Mouse (Mus musculus): ENCODE measurements around the gene Card9. TPM values are rescaled to one million over a fixed set of nuclear protein-coding genes. Genes with fewer than 3 reads are reported as not detected.

Gene Card9
- polyA plus RNA-seq, 1 experiment from 2014 or later, result 0.60 TPM

DNA sequence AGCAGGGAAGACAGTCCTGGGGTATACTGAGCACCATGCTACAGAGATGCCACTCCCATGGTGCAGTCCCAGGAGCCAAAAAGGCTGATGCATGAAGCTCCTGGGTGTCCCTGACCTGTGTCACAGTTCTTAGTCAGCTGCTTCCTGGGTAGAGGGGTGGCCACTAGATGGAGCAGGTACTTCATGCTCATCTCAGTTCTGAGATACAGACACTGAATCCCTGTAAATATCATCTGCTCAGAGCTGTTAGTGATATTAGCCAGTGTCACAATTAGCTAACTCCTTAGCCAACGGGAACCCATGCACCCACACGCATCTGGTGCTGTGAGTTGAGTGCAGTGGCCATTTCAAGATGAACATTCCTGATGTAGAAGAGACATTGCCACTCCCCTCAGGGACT lies 35.8 kb downstream of the Card9 start:
- H3K4me1 ChIP-seq (replicated peaks), result peaks cover 63% of the 10 kb centered on the region
- H3K36me3 ChIP-seq, result peaks cover 38% of the 10 kb centered on the region
- no peaks in the 10 kb centered on the region for H3K27me3 ChIP-seq
- no peaks in the 10 kb centered on the region for H3K9me3 ChIP-seq (replicated peaks)
- no peak overlapping the region for H3K4me3 ChIP-seq
- WGBS, result 23% methylated on average over 2 of the region's 2 CpGs
- H3K27ac ChIP-seq, result peak overlapping the region; percentile 66
- ATAC-seq (replicated peaks; ENCODE audit: insufficient number of reproducible peaks, insufficient read depth, low FRiP score, low read depth), result peak; percentile 5; the same call in 1 of the 2 replicates
- no peak overlapping the region for H3K4me2 ChIP-seq
- H3K9ac ChIP-seq, result no peak overlapping the region

DNA sequence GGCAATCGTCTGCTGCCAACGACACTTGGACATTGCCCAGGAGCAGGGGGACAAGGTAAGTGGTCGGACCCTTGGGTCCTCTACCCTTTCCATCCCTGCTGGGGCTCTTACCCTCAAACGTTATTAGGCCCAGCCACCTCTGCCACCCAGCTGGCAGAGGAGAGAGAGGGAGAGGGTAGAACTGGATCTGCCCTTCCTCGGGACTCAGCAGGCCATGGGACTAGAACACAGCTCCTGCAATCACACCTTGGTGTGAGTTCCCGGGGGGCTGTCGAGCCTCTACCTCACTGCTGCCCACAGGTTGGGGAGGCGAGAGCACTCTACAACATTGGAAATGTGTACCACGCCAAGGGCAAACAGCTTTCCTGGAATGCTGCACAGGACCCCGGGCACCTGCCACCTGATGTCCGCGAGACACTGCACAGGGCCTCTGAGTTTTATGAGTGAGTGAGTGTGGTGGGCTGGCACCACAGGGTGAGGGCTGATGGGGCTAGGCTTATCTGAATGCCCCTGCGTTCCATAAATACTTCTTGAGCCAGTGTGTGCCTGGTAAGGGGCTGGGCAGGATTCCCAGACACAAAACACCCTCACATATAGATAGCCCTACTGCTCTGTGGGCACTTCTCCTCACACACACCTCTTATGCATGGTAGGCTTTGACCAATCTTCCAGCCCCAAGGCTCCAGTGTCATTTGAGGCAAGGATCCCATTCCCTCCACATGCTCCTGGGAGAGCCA lies 37.0 kb downstream of the Card9 start:
- WGBS, result 68% methylated on average over 13 of the region's 13 CpGs
- H3K27ac ChIP-seq, result peak overlapping the region; percentile 66
- H3K4me2 ChIP-seq, result no peak overlapping the region
- H3K4me3 ChIP-seq, result no peak overlapping the region
- no peaks in the 10 kb centered on the region for H3K9me3 ChIP-seq (replicated peaks)
- ATAC-seq (replicated peaks; ENCODE audit: insufficient number of reproducible peaks, insufficient read depth, low FRiP score, low read depth), result peak; percentile 65
- H3K36me3 ChIP-seq, result peaks cover 38% of the 10 kb centered on the region
- no peaks in the 10 kb centered on the region for H3K27me3 ChIP-seq
- peaks cover 66% of the 10 kb centered on the region for H3K4me1 ChIP-seq (replicated peaks)
- H3K9ac ChIP-seq, result no peak overlapping the region; the same call in 1 of the 2 replicates

DNA sequence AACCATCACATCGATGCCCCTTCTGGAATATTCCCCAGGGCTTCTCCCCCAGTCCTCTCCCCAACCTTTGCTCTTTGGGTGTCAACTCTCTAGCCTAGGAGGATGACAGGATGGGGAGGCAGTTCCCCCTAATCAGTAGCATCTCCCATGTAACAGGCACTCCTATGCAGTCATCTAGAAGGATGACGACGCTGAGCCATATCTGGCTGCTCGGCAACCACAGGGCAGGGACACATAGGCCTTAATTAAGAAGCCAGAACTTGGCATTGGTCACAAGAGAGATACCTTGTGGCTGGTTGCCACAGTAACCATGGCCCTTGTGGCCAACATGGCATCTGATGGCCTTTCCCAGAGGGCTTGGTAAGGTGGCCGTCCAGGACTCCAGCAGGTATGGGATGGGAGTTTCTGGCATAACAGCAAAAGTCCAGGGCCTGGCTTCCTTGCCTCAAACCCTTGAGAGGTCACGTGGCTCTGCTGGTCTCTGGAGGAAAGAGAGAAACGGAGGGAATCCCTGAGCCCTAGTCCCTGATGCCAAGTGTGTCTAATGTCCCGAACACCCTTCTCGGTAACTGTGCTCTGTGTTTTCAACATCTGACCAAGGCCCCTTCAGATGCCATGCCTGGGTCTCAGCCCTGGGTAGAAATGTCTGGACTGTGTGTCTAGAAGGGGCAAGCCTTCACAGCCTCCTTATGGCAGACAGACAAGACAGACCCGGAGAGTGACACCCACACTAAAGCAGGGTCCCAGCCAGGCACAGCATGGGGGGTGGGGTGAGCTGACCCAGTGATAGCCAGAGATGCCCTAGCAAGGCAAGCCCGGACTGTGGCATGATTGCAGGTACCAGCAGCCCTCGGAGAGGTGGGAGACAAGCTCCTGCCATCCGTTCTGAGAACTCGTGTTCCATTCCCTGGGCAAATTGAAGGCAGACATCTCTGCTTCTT lies 40.2 kb downstream of the Card9 start:
- Histone ChIP-seq H3K9me3 (replicated peaks) (no peaks in the 10 kb centered on the region), H3K4me1 (replicated peaks) (peaks cover 87% of the 10 kb centered on the region), H3K9ac (0 out of 2 replicates have a peak overlapping the region, but pooled peaks have one; percentile 12), H3K4me2 (no peak overlapping the region), H3K27me3 (no peaks in the 10 kb centered on the region), H3K36me3 (0 out of 2 replicates have a peak, but pooled peaks cover 16% of the 10 kb centered on the region), H3K4me3 (no peak overlapping the region), H3K27ac (no peak overlapping the region)
- ATAC-seq (replicated peaks; ENCODE audit: insufficient number of reproducible peaks, insufficient read depth, low FRiP score, low read depth), result no peak
- WGBS, result 76% methylated on average over 14 of the region's 14 CpGs

DNA sequence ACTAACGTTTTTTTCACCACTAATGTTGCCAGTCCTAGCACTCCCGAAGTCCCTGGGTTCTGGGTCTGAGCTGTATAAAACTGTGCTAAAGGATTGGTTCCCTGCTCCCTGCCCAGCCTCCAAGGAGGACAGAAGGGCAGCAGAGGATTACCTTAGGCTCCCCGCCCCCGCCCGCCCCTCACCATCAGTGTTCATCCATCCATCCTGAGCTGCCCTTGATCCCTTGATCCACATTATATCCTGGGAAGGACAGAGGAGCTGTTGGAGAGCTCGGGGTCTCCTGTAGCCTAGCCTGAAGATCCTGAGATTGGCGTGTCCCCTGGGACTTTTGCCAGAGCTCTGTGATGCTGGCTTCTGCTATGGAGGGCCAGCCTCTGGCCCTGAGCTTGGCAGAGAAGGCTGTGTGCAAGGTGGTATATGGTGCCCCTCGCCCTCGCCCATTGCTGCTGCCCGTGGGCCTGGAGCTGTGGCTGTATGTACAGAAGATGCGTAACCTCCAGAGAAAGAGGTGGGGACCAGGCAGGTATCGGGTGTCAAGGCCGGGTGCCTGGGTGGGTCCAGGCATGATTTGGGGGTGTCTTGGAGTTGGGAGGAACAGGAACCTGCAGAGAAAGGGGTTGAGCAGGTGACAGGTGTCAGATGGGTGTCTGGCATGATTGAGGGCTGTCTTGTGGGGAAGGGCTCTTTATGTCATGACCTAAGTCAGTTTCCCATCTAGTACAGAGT lies 41.0 kb downstream of the Card9 start:
- Histone ChIP-seq H3K27me3 (no peaks in the 10 kb centered on the region), H3K9me3 (replicated peaks) (no peaks in the 10 kb centered on the region), H3K4me3 (no peak overlapping the region), H3K27ac (no peak overlapping the region), H3K4me1 (replicated peaks) (peaks cover 83% of the 10 kb centered on the region), H3K36me3 (0 out of 2 replicates have a peak, but pooled peaks cover 11% of the 10 kb centered on the region), H3K9ac (no peak overlapping the region), H3K4me2 (no peak overlapping the region)
- ATAC-seq (replicated peaks; ENCODE audit: insufficient number of reproducible peaks, insufficient read depth, low FRiP score, low read depth), result no peak
- WGBS, result 88% methylated on average over 13 of the region's 13 CpGs

DNA sequence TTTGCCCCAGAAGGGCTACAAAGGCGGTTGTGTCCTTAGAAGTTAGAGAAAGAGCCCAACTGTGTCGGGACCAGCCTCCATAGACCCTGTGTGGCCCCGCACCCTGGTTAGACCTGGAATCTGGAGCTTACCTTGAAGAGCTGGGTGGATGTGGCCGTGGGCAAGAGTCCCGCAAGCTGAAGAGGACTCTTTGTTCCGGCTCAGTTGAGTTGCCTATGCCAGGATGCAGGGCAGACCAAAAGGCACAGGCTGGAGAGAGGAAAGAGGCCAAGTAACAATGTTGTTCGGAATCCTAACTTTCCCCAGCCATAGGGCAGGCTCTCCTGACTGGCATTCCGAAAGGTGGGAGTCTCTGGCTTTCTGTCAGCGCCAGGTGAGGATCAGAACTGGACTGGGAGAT lies 41.6 kb downstream of the Card9 start:
- Histone ChIP-seq H3K4me3 (no peak overlapping the region), H3K4me1 (replicated peaks) (peaks cover 83% of the 10 kb centered on the region), H3K9me3 (replicated peaks) (no peaks in the 10 kb centered on the region), H3K27me3 (no peaks in the 10 kb centered on the region), H3K27ac (no peak overlapping the region), H3K9ac (no peak overlapping the region), H3K4me2 (no peak overlapping the region), H3K36me3 (0 out of 2 replicates have a peak, but pooled peaks cover 6% of the 10 kb centered on the region)
- 92% methylated on average over 9 of the region's 9 CpGs for WGBS
- ATAC-seq (replicated peaks; ENCODE audit: insufficient number of reproducible peaks, insufficient read depth, low FRiP score, low read depth), result no peak

DNA sequence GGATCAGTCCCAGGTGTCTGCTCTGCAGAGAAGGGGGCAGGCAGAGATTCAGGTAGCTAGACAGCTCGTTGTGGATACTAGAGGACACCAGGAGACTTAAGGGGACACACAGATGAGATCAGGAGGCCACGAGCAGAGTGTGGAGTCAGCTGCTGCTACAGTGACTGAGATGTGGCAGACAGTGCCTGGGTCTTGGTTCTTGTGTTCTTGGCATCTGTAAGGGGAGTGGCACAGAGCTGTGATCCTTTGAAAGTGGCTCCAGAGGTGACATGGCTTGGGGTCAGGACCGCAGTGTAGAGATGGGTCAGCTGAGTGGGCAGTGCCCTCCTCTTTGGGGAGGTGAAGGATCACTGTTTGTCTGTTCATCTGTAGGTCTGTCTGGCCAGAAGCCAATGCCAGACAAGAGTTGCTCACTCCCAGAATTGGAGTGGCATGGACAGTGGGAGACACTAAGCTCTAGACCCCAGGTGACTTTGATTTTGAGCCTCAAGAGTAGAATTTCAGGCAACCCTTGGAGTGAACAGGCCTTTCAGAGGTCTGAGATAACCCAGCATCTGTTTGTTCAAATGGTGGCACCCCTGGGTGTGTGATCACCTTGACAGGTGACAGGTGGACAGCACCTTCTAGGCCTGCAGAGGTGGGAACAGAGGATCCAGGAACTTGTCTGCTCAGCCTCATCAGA lies 42.6 kb downstream of the Card9 start:
- H3K27ac ChIP-seq, result no peak overlapping the region
- 78% methylated on average over 3 of the region's 3 CpGs for WGBS
- H3K9ac ChIP-seq, result no peak overlapping the region

DNA sequence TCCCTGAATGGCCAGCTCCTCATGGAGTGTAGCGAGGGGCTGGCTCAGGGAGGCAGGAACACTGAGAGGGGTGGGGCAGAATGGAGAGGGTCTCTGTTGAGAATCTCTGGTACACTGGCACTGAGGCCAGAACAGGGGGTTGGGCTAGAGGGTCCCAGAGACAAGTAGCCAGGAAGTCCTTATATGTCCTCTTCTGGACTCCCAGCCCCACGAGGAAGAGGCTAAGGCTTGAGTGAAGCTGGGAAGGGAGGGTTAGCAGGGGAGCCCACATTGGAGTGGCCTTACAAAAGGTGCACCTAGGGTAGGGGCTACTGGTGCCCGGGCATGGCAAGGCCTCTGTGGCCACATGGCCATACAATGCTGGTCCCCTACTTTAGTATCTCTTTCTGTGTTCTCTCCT lies 43.3 kb downstream of the Card9 start:
- ATAC-seq (replicated peaks; ENCODE audit: insufficient number of reproducible peaks, insufficient read depth, low FRiP score, low read depth), result no peak
- Histone ChIP-seq H3K27ac (peak overlapping the region; percentile 96), H3K9me3 (replicated peaks) (no peaks in the 10 kb centered on the region), H3K4me1 (replicated peaks) (peaks cover 76% of the 10 kb centered on the region), H3K9ac (peak overlapping the region; percentile 96; the same call in 1 of the 2 replicates), H3K27me3 (no peaks in the 10 kb centered on the region), H3K4me3 (peak overlapping the region; percentile 86), H3K4me2 (peak overlapping the region; percentile 78), H3K36me3 (no peaks in the 10 kb centered on the region)
- 48% methylated on average over 3 of the region's 3 CpGs for WGBS

More for the DNA sequence above, 42.6 kb downstream of the Card9 start:
- no peaks in the 10 kb centered on the region for H3K36me3 ChIP-seq
- H3K4me1 ChIP-seq (replicated peaks), result peaks cover 77% of the 10 kb centered on the region
- ATAC-seq (replicated peaks; ENCODE audit: insufficient number of reproducible peaks, insufficient read depth, low FRiP score, low read depth), result no peak
- no peaks in the 10 kb centered on the region for H3K27me3 ChIP-seq
- H3K4me2 ChIP-seq, result peak overlapping the region; percentile 78
- no peaks in the 10 kb centered on the region for H3K9me3 ChIP-seq (replicated peaks)
- H3K4me3 ChIP-seq, result no peak overlapping the region

DNA sequence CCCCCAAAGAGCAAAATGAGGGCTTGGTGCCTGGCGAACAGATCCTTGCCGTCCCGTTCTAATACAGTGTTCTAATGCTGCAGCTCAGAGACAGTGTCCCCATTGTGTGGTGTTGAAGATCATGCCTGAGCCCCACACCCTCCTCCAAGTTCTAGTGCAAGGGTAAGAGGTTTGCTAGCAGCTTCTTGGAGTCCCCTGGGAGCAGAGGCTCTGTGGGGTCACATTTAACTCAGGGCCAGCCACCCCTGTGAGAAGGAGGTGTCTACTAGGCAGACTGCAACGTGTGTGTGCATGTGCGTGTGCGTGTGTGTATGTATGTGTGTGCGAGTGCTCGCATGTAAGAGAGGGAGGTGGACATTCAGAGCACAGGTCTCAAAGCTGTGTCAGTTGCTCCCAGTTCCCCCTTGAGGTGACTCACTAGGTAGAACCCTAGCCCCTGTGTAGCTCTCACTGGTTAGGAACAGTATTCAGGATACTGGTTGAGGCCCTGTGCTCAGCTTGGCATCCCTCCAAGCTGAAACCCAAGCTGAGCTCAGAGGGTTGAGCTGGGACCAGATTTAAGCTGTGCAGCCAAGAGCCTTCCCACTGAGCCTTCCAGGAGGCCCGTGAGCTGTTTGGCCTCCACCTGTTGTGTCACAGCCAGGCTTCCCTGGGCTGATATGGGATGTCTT lies 44.0 kb downstream of the Card9 start:
- Histone ChIP-seq H3K36me3 (no peaks in the 10 kb centered on the region), H3K27ac (peak overlapping the region; percentile 96), H3K9ac (peak overlapping the region; percentile 96; the same call in 1 of the 2 replicates), H3K27me3 (no peaks in the 10 kb centered on the region), H3K9me3 (replicated peaks) (no peaks in the 10 kb centered on the region), H3K4me3 (peak overlapping the region; percentile 86), H3K4me1 (replicated peaks) (peaks cover 77% of the 10 kb centered on the region), H3K4me2 (peak overlapping the region; percentile 78)
- 52% methylated on average over 9 of the region's 9 CpGs for WGBS
- no peak for ATAC-seq (replicated peaks; ENCODE audit: insufficient number of reproducible peaks, insufficient read depth, low FRiP score, low read depth)

DNA sequence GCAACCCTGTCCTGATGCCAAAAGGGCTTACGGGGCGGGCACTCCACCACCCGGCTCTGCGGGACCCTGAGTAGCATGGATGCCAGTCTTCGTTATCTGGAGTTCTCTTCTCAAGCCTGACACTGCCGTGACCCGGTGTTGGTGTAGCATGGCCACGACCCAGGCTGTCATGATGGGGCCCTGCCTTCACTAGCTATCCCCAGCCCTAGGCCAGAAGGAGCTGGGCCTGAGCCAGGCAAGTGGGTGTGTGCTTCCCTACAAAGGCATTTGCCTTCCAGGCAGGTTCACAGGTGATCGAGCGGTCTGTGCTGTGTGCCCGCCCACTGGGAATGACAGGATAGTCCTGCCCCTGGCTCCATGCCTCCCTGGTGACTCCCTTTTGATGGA lies 44.8 kb downstream of the Card9 start:
- ATAC-seq (replicated peaks; ENCODE audit: insufficient number of reproducible peaks, insufficient read depth, low FRiP score, low read depth), result peak; percentile 23
- H3K4me1 ChIP-seq (replicated peaks), result peaks cover 71% of the 10 kb centered on the region
- peak overlapping the region; percentile 86 for H3K4me3 ChIP-seq
- 2% methylated on average over 11 of the region's 11 CpGs for WGBS
- no peaks in the 10 kb centered on the region for H3K9me3 ChIP-seq (replicated peaks)
- peak overlapping the region; percentile 96 for H3K27ac ChIP-seq
- H3K36me3 ChIP-seq, result no peaks in the 10 kb centered on the region
- H3K4me2 ChIP-seq, result peak overlapping the region; percentile 78
- peak overlapping the region; percentile 96 for H3K9ac ChIP-seq
- H3K27me3 ChIP-seq, result no peaks in the 10 kb centered on the region
